Mouse (Mus musculus) intestine, postnatal 0 days (tissue): ENCODE measurements around the gene Anks1. TPM values are rescaled to one million over a fixed set of nuclear protein-coding genes. Genes with fewer than 3 reads are reported as not detected.

Experiments
- ATAC-seq: fragments of 200-750 bp; cut with Nextera tagmentation; 2 replicates; pipeline ENCODE4 v1.8.0; 2017; ENCODE audit warnings: mild to moderate bottlenecking, moderate TSS enrichment, moderate library complexity
- H3K27ac ChIP-seq: fragments of 300-500 bp; sonication (generic); 2 replicates; pipeline ENCODE4 v1.5.1; 2014; ENCODE audit warnings: mild to moderate bottlenecking, low read depth, low read length, moderate library complexity
- H3K27me3 ChIP-seq: fragments of 300-500 bp; sonication (generic); replicated peaks from 2 replicates; pipeline ENCODE4 v1.6.1; 2014; ENCODE audit warnings: low read length, mixed read lengths; ENCODE audit not compliant: control insufficient read depth, insufficient read depth
- H3K36me3 ChIP-seq: fragments of 300-500 bp; sonication (generic); 2 replicates; pipeline ENCODE4 v1.6.1; 2014; ENCODE audit warnings: mild to moderate bottlenecking, moderate library complexity; ENCODE audit not compliant: control insufficient read depth, insufficient read depth
- H3K4me1 ChIP-seq: fragments of 300-500 bp; sonication (generic); replicated peaks from 2 replicates; pipeline ENCODE4 v1.6.1; 2014; ENCODE audit warnings: antibody characterized with exemption, low read length, mixed read lengths; ENCODE audit not compliant: control insufficient read depth, insufficient read depth
- H3K4me2 ChIP-seq: fragments of 300-500 bp; sonication (generic); replicated peaks from 2 replicates; pipeline ENCODE4 v1.6.1; 2014; ENCODE audit warnings: low read depth, mild to moderate bottlenecking, moderate library complexity
- H3K4me3 ChIP-seq: fragments of 300-500 bp; sonication (generic); 2 replicates; pipeline ENCODE4 v1.5.1; 2014; ENCODE audit warnings: low read depth, low read length
- H3K9ac ChIP-seq: fragments of 300-500 bp; sonication (generic); 2 replicates; pipeline ENCODE4 v1.6.1; 2014; ENCODE audit warnings: mild to moderate bottlenecking, low read depth, low read length
- H3K9me3 ChIP-seq: fragments of 300-500 bp; sonication (generic); 2 replicates; pipeline ENCODE4 v1.6.1; 2016; ENCODE audit warnings: mixed run types; ENCODE audit not compliant: control insufficient read depth
- CTCF ChIP-seq: sonication (generic); IDR thresholded peaks from 2 replicates; pipeline ENCODE4 v1.5.1; 2016; ENCODE audit warnings: low read depth, mild to moderate bottlenecking, control low read depth, antibody characterized with exemption, moderate library complexity
- WGBS: fragments of 180-500 bp; shearing (Covaris S2); extraction: QIAGEN DNeasy Blood & Tissue Kit; methylation state at CpG from one replicate; pipeline ENCODE4 v1.1.7; 2014; 5-methylcytosine and 5-hydroxymethylcytosine counted together
- polyA plus RNA-seq: library from polyadenylated mRNA; unstranded; fragments of >200 nt; fragmentation: Nextera tagmentation; extraction: Ambion mirVana; gene quantifications from 2 replicates; pipeline ENCODE4 v1.2.1, GENCODE M21; 2015

Gene Anks1
- polyA plus RNA-seq, 1 experiment from 2014 or later = 10.0 TPM

DNA sequence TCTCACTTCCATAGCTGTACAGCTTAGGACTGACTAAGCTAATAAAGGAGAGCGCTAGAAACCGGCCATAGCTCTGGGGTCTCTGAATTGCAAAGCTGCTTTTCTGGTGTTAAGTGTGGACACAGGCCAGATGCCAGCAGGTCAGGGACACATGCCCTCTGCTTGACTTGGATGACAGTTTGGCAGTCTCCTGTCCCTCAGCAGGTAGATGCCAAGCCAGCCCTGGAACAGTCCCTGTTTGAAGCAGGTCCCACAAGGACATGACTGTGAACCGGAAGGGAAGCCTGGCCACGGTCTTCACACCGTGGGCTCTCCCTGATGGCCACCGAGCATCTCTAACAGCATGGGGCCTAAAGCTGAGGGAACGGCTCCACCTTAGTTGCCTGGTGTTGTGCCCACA, 153.6 kb downstream of the Anks1 start:
- WGBS = 87% methylated on average over 7 of the region's 7 CpGs
- no peak overlapping the region for H3K9ac ChIP-seq
- no peak for ATAC-seq
- no peak overlapping the region for H3K4me3 ChIP-seq
- H3K9me3 ChIP-seq = no peaks in the 10 kb centered on the region
- no peak for TF ChIP-seq CTCF
- no peak overlapping the region for H3K4me2 ChIP-seq
- H3K27me3 ChIP-seq = no peaks in the 10 kb centered on the region
- peaks cover 48% of the 10 kb centered on the region for H3K36me3 ChIP-seq
- no peak overlapping the region for H3K27ac ChIP-seq
- H3K4me1 ChIP-seq = no peaks in the 10 kb centered on the region

DNA sequence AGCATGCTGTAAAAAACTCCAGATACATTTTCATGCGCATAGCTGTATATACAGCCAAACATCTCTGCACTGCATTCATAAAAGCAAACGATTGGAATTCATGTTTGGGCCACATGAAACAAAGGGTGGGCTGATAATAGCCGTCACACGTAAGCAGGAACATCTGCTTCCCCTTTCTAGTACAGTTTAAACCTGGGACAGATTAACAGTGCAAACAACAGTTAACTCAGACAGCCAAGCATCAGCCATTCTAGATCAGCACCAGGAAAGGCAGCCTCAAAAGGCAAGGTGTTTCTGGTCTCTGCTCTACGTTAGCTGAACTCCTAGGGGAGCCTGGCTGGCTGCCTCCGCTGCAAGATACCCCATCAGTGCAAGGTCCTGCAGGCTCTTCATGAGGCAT, 154.1 kb downstream of the Anks1 start:
- Histone ChIP-seq H3K4me1 (no peaks in the 10 kb centered on the region), H3K36me3 (peaks cover 43% of the 10 kb centered on the region), H3K27ac (no peak overlapping the region), H3K9me3 (no peaks in the 10 kb centered on the region), H3K27me3 (no peaks in the 10 kb centered on the region), H3K4me2 (no peak overlapping the region), H3K9ac (no peak overlapping the region), H3K4me3 (no peak overlapping the region)
- no peak for ATAC-seq
- TF ChIP-seq CTCF = no peak
- WGBS = 80% methylated on average over 6 of the region's 6 CpGs

DNA sequence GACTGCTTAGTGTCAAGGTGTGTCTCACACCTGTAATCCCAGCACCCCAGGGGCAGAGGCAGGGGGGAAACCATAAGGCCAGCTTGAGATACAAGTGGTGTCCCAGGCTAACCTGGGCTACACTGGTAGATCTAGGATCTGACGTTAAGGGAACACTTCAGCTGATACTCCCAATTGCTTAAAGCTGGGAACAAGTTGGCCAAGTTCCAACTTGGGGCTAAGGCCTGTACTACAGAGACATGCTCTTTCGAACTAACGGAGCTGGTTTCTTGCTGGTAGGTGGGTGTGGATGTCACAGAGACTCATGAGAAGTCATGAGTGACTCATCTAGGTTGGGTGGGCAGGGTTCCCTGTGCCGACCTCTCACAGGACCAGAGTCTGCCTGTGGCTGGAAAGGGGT, 158.2 kb downstream of the Anks1 start:
- Histone ChIP-seq H3K4me2 (no peak overlapping the region), H3K27ac (no peak overlapping the region), H3K4me1 (no peaks in the 10 kb centered on the region), H3K27me3 (no peaks in the 10 kb centered on the region), H3K9me3 (no peaks in the 10 kb centered on the region), H3K36me3 (peaks cover 7% of the 10 kb centered on the region; the same call in 1 of the 2 replicates), H3K9ac (no peak overlapping the region), H3K4me3 (no peak overlapping the region)
- no peak for TF ChIP-seq CTCF
- 46% methylated on average over 4 of the region's 4 CpGs for WGBS
- no peak for ATAC-seq

- 14% methylated on average over 12 of the region's 12 CpGs for WGBS
- no peak for ATAC-seq
- H3K36me3 ChIP-seq = no peaks in the 10 kb centered on the region
- no peak overlapping the region for H3K4me2 ChIP-seq
- no peaks in the 10 kb centered on the region for H3K4me1 ChIP-seq
- H3K27me3 ChIP-seq = no peaks in the 10 kb centered on the region
- TF ChIP-seq CTCF = no peak
- H3K4me3 ChIP-seq = no peak overlapping the region
- H3K9me3 ChIP-seq = no peaks in the 10 kb centered on the region
- H3K27ac ChIP-seq = no peak overlapping the region
- H3K9ac ChIP-seq = no peak overlapping the region
Measured at GRCm38 (mm10) chr17:28069446-28069845, 160.3 kb downstream of the Anks1 start.

DNA sequence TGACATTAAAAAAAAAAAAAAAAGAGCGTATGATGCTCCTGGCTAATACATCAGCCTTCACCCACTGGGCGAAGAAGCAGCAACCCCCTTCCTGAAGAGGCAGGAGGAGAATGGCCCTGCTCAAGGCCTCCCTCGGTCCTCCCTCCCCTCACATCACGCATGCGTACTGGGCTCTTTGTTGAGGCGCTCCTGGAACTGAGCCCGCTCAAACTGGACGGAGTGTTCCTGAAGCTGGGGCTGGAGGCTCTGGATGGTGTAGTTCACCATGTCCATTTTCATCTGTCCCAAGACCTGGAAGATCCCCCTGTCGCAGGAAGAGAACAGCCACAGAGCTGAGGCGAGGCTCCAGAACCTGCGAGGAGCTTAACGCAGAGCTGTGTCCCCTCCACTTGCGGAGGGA, 161.2 kb downstream of the Anks1 start:
- no peak for ATAC-seq
- no peak overlapping the region for H3K9ac ChIP-seq
- 77% methylated on average over 13 of the region's 13 CpGs for WGBS
- H3K36me3 ChIP-seq = no peaks in the 10 kb centered on the region
- H3K27ac ChIP-seq = no peak overlapping the region
- H3K4me3 ChIP-seq = no peak overlapping the region
- TF ChIP-seq CTCF = no peak
- H3K4me2 ChIP-seq = no peak overlapping the region
- no peaks in the 10 kb centered on the region for H3K4me1 ChIP-seq
- H3K9me3 ChIP-seq = no peaks in the 10 kb centered on the region
- no peaks in the 10 kb centered on the region for H3K27me3 ChIP-seq

GRCm38 (mm10) chr17:28072730-28073129, 163.6 kb downstream of the Anks1 start:
- Histone ChIP-seq H3K4me2 (no peak overlapping the region), H3K9me3 (no peaks in the 10 kb centered on the region), H3K9ac (no peak overlapping the region), H3K4me1 (no peaks in the 10 kb centered on the region), H3K4me3 (no peak overlapping the region), H3K27ac (no peak overlapping the region), H3K27me3 (no peaks in the 10 kb centered on the region), H3K36me3 (no peaks in the 10 kb centered on the region)
- WGBS = 58% methylated on average over 2 of the region's 2 CpGs
- TF ChIP-seq CTCF = no peak
- ATAC-seq = no peak

DNA sequence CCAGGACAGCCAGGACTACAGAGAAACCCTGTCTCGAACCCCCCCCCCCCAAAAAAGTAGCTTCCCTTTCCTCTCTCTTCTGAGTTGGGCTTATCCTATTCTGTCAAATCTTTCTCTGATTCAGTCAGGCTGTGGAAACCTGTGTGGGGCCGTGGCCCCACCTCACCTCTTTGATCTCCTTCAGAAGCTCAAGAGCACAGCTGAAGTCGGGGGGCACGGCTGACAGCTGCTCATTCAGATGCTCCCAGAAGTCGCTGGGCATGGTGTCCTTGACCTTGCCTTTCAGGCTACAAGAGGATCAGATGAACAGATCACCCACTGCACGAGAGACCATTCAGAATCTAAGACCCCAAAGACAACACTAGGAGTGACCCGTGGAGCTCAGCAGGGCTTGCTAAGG, 165.4 kb downstream of the Anks1 start:
- Histone ChIP-seq H3K4me2 (no peak overlapping the region), H3K36me3 (no peaks in the 10 kb centered on the region), H3K27me3 (no peaks in the 10 kb centered on the region), H3K9me3 (no peaks in the 10 kb centered on the region), H3K27ac (no peak overlapping the region), H3K4me1 (no peaks in the 10 kb centered on the region), H3K4me3 (no peak overlapping the region), H3K9ac (no peak overlapping the region)
- ATAC-seq = no peak
- TF ChIP-seq CTCF = no peak
- 73% methylated on average over 7 of the region's 7 CpGs for WGBS
